Mouse (Mus musculus) spleen, postnatal 10 days (tissue): ENCODE results near the gene Spata5.
A peak's percentile ranks its signal among the peaks of the same experiment; 100 is the strongest.
"Not testable (repeated sequence)": the region's sequence is repeated elsewhere in the genome, so short reads cannot be mapped to it uniquely, and the experiment has no call there.

Experiments used
- DNase-seq, 2 experiments: peaks; one replicate each; pipeline ENCODE4 v3.0.0; 2021 to 2022; ENCODE audit warnings: low spot score in 2 of 2

The Spata5 gene

DNA sequence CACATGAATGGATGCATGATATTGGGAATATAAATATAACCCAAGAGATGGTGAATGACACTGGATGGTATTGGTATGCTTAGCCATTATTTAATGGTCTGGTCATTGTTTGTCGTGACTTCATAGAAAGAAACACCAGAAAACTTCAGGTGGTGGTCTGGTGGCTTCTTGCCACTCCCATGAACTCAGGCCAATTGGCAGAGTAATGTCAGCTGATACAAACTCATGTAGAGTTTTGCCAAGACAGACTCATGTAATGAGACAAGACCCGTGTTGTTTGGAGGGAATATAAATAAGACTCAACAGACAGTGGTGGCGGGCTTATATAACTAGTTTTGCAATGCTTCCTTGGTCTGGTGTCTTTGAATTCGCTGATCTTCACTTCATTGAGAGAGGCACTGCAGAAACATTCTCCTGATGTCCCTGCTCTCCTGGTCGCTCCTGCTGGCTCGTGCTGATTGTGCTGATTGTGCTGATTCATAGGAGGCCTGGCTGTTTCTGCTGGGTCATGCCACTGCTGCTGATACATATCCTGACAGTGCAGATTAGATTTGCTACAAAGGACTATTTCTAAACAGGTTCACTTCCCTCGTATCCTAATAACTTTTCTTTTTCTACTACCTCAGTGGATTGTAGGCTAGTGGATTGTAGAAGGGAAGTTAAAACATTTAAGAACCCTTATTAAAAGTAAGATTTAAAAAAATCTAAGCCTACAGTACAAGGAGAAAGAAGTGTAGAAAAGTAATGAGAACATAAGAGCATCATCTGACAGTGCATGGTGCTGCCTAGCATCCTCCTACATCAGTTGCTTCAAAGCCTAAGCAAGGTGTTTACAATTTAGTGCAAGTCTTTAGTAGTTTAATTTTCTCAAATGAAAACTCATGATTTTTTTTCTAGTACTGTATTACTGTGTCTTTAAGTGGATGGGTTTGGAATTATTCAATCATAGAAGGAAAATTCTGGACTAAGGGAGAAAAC lies 90.6 kb downstream of the Spata5 start:
- DNase-seq, result peak in 1 of 2 experiments; percentile 42

DNA sequence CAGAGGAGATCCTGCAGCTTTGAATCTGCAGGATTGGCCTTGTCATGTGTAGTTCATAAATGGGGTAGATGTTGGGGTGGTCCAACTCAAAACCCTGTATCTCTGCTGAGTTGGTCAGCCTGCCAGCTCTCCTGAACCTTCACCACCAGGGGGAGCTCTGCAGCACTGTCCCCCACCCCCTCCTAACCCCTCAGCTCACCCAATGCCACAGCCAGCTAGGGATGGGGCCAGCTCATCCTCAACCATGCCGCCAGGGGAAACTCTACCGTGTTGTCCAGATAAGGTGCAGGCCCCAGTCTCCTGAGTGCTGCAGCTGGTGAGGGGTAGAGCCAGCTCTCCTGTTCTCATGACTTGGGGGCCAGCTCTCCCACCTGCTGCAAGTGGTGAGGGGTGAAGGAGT lies 95.8 kb downstream of the Spata5 start:
- peak; percentile 64 to 83 for DNase-seq

DNA sequence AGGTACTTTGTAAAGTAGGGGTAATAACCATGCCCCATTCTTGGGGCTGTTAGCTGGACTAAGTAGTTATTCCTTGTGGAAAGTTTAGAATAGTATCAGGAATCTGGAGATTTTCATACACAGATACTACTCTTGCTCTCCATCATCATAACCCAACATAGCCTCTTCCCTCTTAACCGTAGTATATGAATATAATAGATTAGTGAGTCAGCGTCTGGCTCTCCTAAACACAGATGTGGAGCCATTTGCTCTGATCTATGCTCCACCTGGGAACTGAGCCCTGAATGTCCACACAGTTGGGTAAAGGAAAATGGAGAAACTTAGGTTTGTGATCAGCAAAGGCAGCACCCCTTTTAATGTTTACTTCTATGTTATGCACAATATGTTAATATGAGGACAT lies 96.7 kb downstream of the Spata5 start:
- DNase-seq, result no peak

DNA sequence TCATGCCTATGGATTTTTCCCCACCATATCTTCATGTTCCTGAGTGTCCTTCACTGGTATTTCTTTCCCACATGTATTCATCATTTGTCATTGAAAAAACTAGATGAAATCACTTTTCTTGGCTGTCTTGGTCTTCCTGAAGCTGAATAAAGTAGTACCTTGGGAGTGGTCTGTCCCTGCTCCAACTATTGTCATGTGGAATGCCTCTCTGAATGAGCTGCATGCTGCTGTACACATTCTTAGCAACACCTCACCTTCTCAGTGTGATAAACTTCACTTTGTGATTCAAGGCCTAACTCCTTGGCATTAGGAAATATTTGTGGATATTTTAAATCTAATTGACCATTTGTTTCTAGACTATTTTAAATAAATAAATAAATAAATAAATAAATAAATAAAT lies 98.9 kb downstream of the Spata5 start:
- no peak for DNase-seq

DNA sequence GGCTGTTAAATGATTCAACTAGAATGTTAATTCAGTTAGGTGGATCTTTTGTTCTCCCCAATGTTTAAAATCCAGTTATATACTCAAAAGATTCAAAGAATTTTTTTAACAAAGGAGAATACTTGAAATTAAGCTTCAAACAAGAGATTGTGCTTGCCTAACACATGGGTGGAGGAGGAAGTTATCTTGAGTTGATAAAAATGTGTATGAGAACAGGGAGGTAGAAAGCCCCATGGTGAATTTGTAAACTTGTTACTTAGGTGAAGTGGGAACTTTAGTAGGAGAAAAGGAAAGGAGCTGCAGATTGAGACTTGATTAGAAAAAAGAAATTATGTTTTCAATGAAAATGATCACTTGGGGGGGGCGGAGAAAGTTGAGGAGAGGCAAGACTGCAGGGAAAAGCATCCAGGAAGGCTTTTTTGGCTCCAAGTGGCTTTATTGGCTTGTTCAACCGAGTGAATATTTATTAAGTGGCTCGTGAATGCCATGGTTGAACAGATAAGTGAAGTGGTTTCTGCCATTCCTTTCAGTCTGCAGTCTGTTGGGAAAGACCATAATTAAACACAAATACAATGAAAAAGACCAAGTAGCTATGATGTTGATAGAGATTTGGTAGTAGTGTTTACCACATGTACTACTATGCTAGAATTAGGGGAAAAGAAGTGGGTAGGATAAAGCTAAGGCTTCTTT lies 100.8 kb downstream of the Spata5 start:
- DNase-seq, result no peak

DNA sequence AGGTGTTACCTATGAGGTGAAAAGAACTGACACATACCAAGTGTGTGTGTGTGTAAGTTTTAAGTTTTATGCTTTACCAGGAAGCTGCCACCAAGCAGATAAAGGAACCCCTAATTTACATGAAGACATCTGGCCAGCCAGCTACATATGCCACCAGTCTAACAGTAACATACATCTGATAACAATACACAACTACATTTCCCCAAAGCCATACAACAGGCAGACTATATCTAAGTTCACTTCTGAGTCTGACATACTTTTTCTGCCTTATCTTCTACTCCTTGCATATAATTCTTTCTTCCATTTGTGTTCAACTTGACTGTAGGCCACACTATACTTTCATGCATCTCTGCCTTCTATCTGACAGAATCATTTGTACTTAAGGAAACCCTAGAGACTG lies 112.4 kb downstream of the Spata5 start:
- DNase-seq, result no peak

DNA sequence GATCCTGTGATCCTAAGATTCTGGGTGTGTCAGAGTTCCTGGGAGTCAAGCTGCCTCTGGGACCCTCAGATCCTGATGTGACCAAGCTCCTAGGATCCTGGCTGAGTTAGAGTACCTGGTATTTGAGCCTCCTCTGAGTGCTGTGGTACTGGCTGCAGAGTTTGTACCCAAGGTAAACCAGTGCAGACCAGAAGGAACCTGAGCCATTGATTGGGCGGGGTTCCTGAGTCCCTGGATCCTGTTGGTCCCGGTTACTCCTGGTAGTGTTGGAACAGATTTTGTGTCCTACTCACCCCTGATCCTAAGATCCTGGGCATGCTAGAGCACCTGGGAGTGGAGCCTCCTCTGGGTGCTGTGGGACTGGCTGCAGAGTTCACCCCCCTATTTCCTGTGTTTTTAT lies 121.0 kb downstream of the Spata5 start:
- not testable (repeated sequence) for DNase-seq

DNA sequence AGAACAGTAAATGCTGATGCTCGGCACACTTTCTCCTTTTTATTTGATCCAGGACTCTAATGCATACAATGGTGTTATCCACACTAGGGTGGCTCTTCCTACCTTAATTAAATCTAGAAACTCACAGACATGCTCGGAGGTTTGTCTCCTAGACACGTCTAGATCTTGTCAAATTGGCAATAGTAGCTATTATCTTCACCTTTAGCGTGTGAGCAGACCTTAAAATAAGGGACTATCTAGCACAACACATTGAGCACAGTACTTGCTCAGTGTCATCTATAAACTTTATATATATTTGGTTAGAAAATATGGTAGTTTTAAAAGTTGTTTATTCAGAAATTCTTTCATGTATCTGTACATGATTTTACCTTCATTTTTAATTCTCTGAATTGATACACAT lies 126.7 kb downstream of the Spata5 start:
- DNase-seq, result no peak

DNA sequence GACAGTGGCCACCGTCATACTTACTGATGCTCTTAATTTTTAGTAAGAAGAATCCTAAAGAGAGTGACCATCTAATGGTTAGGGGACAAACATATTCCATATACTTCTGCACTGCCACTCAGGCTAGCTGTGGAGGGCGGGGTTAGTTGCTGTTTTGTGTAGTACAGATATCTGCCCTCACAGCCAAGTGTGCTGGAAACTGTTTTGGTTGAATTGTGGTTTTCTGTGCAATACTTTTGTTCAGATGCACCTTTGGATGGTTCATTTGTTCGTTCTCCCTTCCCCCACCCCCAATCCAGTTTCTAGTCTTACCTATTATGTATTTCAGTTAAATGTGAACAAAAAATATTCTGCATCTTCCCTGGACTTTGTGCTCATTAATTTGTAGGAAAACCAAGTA lies 130.5 kb downstream of the Spata5 start:
- DNase-seq, result peak in 1 of 2 experiments; percentile 36

DNA sequence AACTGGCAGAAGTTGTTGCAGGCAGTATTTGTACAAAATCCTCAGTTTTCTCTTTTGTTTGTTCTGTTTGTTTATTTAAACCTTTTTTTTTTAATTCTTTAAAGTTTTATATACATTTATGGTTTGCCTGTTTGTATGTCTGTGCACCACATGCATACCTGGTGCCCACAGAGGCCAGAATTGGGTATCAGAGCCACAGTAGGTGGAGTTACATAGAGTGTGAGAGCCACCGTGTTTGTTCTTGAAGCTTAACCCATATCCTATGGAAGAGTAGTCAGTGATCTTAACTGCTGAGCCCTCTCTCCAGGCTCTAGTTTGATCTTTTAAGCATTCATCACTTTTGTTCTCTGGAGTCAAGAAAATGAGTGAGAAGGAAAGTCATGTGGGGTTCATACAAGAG lies 130.9 kb downstream of the Spata5 start:
- no peak for DNase-seq

DNA sequence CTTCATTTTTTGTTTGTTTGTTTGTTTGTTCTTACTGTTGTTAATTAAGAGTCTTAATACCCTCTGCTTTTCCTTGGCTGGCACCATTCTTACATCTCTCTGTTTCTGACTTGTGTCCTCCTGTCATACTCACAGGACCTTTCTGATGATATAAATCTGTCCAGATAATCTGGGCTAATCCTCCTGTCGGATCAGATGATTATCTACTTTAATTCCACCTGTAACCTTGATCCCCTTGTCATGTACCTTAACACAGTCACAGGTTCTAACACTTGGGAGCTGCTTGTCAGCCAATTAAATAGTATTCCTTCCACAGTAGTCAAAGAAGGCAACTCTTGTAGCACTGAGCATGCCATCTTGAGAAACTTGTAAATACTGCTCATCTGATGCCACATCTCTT lies 131.8 kb downstream of the Spata5 start:
- DNase-seq, result no peak

DNA sequence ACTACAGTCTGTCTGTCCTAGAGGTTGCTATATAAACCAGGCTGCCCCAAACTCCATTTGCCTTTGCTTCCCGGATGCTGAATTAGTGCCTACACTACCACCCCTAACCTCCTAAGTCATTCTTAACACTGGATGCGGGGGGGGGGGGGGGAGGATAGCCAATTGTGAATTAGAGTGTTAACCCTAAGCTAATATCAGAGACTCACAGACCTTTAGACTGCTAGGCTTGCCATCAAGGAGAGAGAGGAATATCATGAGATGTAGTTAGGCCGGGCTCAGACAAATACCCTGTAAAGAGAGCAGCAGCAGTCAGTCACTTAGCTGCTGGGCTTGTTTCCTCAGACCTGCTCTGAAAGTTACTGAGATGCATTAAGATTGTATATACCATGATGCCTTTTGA lies 132.5 kb downstream of the Spata5 start:
- no peak for DNase-seq

DNA sequence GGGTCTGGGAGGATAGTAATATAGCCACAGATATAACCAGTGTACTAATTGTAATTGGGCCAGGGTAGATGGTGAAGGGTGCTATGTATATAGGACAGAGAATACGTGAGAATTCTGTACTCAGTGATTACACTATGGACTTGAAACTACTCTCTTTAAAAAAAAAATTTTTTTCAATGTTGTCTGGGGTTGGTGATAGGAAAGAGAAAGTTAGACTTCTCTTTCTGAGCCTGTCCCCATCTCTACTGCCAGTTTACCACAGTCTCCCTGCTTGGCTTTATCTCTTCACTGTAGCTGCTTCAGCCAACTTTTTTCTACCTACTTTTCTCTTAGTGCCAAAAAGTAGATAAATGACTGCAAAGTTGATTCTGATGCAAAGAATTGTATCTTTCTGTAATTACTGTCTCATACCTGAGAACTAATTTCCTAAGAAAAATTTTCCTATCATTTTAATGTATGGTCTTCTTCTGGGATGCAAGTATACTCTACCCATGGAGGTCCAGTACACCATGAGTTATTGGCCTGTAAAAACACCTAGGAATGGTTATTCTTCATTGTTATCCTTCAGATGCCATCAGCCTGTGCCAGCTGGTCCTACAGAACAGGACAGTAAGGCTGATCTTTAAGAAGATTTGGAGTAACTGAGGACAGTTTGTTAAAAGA lies 133.8 kb downstream of the Spata5 start:
- no peak for DNase-seq

DNA sequence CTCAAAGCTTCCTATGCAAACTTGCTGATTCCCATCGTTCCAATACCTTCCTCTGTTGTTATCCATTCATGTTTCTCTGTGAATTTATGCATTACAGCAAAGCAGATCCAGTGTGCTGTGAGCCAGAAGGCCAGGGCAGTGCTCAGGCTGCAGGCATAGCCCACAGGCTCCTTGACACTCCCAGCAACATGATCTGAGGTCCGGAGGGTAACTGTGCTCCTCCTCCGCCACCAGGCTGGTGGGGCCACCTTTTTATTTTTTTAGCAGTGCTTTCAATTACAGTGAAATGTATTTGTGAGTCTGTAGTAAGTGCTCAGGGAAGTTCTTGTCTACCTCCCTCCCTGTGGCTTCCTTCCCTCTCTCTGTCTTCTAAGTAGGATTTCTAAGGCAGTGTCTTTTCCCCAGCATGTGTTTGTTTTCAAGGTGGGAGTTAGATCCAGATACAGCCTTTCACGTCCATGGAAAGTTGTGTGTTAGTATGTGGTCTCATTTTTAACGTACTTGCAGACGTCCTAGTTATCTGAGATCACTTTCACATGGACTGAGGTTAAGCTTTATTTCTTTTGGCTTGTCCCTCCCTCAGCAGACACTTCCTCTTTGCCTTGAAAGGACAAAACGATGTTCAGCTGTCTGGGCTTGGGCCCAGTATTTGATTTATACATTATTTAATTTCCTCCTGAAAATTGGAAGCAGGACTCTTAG lies 136.9 kb downstream of the Spata5 start:
- peak in 1 of 2 experiments; percentile 28 for DNase-seq

DNA sequence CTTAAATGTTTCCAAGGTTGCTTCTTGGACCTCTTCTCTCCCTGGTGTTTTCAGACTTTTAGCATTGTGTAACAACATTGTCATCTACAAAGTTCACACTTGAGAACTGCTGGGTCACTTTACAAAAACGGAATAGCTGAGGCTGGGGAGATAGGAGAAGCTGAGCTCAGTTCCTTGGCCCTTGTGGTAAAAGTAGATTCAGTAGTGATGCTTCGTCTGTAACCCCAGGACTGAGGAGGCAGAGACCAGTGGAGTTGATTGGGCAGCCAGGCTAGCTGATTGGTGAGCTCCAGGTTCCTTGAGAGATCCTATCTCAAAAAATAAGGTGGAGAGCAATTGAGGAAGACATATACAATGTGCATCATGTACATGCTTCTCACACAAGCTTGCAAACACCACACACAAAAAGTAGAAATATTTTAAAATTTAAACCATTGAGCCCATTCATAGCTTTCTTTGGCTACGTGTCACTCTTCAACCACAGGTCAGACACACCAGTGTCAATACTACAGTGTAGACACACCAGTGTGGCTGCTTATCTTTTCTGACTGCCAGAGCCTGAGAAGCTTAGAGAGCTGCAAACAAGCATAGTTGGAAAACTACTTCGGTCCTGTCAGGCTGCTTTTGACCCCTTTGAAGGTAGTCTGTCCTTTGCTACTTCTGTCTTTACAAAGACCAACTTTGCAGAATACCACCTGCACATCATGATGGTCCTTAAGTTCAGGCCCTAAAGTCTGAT lies 138.2 kb downstream of the Spata5 start:
- peak in 1 of 2 experiments; percentile 24 for DNase-seq

DNA sequence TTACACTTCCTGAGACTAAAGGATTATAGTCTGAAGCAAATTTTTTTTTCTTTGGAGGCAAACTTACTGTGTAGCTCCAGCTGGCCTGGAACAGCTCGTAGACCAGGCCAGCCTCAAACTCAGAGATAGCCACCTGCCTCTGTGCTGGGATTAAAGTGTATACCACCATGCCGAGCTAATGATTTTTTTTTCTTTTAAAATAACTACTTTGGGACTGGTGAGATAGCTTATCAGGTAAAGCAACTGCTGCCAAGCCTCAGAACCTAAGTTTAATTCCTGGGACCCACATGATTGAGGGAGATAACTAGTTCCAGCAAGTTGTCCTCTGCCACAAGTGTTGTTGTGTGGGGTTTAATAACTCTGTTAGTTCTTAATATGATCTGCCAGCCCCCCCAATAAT lies 139.6 kb downstream of the Spata5 start:
- peak in 1 of 2 experiments; percentile 47 for DNase-seq

DNA sequence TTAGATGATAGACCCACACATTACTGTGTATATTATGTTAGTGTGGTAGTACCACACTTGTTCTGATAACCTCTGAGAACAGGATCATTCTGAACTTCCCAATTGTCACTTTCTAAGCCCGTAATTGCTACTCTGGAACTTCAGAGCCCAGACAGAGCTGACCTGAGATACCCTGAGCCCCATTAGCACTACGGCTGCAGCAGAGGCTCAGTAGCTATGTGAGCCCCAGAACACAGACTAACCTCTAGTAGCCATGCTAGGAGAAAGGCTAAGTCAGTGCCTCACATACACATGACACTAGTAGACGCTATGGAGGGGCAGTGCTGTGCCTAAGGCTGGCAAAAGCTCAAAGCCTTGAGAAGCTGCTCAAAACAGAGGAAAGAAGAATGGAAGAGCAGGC lies 141.8 kb downstream of the Spata5 start:
- no peak for DNase-seq

DNA sequence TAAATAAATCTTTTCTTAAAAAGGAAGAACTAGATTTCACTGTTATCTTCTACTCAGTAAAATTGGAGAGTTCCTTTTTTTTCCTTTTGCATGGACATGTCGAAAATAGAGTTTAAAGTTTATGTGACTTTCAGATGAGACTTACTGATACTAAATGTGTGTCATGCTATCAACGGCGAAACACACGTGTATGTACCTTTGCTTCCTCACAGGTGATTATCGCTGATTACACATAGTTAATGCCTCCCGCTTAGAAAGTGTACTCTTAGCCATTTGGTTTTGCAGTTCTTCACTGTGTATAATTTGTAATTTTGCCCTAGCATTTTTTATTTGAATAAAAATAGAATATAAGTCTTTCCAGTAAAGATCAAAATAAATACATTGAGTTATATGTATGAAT lies 146.4 kb downstream of the Spata5 start:
- no peak for DNase-seq

DNA sequence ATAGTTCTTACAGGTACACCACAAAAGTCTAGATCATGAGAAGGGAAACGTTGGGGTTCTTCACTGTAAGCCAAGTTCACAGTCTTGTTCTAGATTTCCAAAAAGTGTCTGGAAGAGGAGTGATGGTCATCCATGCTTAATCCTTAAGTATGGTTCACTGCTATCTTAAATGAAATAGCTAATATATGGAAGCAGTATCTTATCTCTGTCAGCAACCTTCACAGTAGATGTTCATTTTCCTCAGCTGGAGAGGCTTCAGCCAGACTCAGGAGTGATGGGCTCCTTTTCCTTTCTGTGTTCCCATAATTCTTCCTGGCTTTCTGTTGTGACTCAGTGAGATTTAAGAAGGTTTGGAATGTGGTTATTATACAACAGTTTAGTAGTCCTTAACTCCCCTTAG lies 147.8 kb downstream of the Spata5 start:
- DNase-seq, result no peak

DNA sequence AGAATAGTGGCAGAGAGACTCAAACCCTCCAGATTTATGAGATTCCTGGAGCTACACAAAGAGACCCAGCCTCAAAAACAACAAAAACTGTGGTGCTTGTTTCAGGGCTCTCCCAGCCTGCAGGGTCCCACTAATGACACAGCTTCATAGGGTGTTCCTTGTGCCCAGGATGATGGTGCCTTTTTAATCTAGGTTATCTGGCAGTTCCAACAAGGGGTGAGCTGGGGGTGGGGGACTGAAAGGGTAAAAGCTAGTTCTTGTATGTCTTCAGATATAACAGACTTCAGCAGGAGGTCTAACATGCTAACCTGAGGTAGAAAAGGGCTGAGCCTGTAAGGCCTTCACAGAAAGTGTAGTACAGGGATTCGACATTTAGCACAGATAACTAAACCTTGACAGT lies 149.1 kb downstream of the Spata5 start:
- DNase-seq, result no peak
